Mouse (Mus musculus) embryonic facial prominence, embryonic 15.5 days (tissue): ENCODE results near the gene Tor1a. TPM values are rescaled to one million over a fixed set of nuclear protein-coding genes. Genes with fewer than 3 reads are reported as not detected.
A peak's percentile ranks its signal among the peaks of the same experiment; 100 is the strongest.

Experiments
- ATAC-seq: fragments of 200-750 bp; cut with Nextera tagmentation; 2 replicates; pipeline ENCODE4 v1.8.0; 2017; ENCODE audit warnings: low read depth, moderate TSS enrichment; ENCODE audit not compliant: insufficient number of reproducible peaks, low FRiP score, low TSS enrichment
- H3K27ac ChIP-seq: fragments of 300-500 bp; sonication (generic); replicated peaks from 2 replicates; pipeline ENCODE4 v1.5.1; 2015; ENCODE audit warnings: mild to moderate bottlenecking, inconsistent platforms
- H3K27me3 ChIP-seq: fragments of 300-500 bp; sonication (generic); 2 replicates; pipeline ENCODE4 v1.6.1; 2015; ENCODE audit warnings: inconsistent platforms
- H3K36me3 ChIP-seq: fragments of 300-500 bp; sonication (generic); 2 replicates; pipeline ENCODE4 v1.6.1; 2015; ENCODE audit warnings: mild to moderate bottlenecking, inconsistent platforms
- H3K4me1 ChIP-seq: fragments of 300-500 bp; sonication (generic); 2 replicates; pipeline ENCODE4 v1.6.1; 2015; ENCODE audit warnings: inconsistent platforms
- H3K4me2 ChIP-seq: fragments of 300-500 bp; sonication (generic); replicated peaks from 2 replicates; pipeline ENCODE4 v1.6.1; 2015; ENCODE audit warnings: mild to moderate bottlenecking, inconsistent platforms
- H3K4me3 ChIP-seq: fragments of 300-500 bp; sonication (generic); replicated peaks from 2 replicates; pipeline ENCODE4 v1.5.1; 2015; ENCODE audit warnings: mild to moderate bottlenecking, inconsistent platforms
- H3K9ac ChIP-seq: fragments of 300-500 bp; sonication (generic); 2 replicates; pipeline ENCODE4 v1.6.1; 2015; ENCODE audit warnings: inconsistent platforms
- H3K9me3 ChIP-seq: fragments of 300-500 bp; sonication (generic); replicated peaks from 2 replicates; pipeline ENCODE4 v1.6.1; 2016; ENCODE audit warnings: inconsistent platforms
- WGBS: fragments of 180-500 bp; shearing (Covaris S2); methylation state at CpG from one replicate; pipeline ENCODE4 v1.1.7; 2015; 5-methylcytosine and 5-hydroxymethylcytosine counted together
- polyA plus RNA-seq: library from polyadenylated mRNA; unstranded; fragments of >200 nt; fragmentation: Nextera tagmentation; extraction: Ambion mirVana; gene quantifications from 2 replicates; pipeline ENCODE4 v1.2.1, GENCODE M21; 2015

Gene Tor1a
- polyA plus RNA-seq, 1 experiment from 2014 or later: 79.1 TPM

GRCm38 (mm10) chr2:30929483-30930045 is 38.2 kb downstream of the Tor1a start, which contains the start of gene Ptges:
Gene Ptges, minus strand, starts transcription at chr2:30929863.
- Histone ChIP-seq H3K4me1 (peaks cover 28% of the 10 kb centered on the region), H3K4me2 (peak within 1 kb of the TSS; percentile 69), H3K27me3 (no peaks in the 10 kb centered on the region), H3K27ac (peak within 1 kb of the TSS; percentile 53), H3K9me3 (no peaks in the 10 kb centered on the region), H3K9ac (peak within 1 kb of the TSS; percentile 18; the same call in 1 of the 2 replicates), H3K36me3 (no peaks in the 10 kb centered on the region), H3K4me3 (peak within 1 kb of the TSS; percentile 38)
- WGBS: 3% methylated on average over 23 of the region's 23 CpGs
- ATAC-seq: peak; percentile 40; the same call in 1 of the 2 replicates

- Histone ChIP-seq H3K4me2 (peak overlapping the region; percentile 69), H3K9ac (no peak overlapping the region), H3K27ac (peak overlapping the region; percentile 53), H3K36me3 (no peaks in the 10 kb centered on the region), H3K4me3 (peak overlapping the region; percentile 38), H3K27me3 (no peaks in the 10 kb centered on the region), H3K4me1 (peaks cover 28% of the 10 kb centered on the region), H3K9me3 (no peaks in the 10 kb centered on the region)
- WGBS: 29% methylated on average over 12 of the region's 12 CpGs
- ATAC-seq: no peak
Measured at GRCm38 (mm10) chr2:30928893-30929482, 38.7 kb downstream of the Tor1a start.

GRCm38 (mm10) chr2:30927844-30928628 is 39.7 kb downstream of the Tor1a start:
- no peak overlapping the region for H3K4me2 ChIP-seq
- 0 out of 2 replicates have a peak, but pooled peaks have one; percentile 59 for ATAC-seq

GRCm38 (mm10) chr2:30927151-30927781 is 40.5 kb downstream of the Tor1a start:
- Histone ChIP-seq H3K9ac (no peak overlapping the region; the same call in 1 of the 2 replicates), H3K4me1 (peaks cover 28% of the 10 kb centered on the region), H3K4me3 (no peak overlapping the region), H3K4me2 (no peak overlapping the region), H3K27ac (peak overlapping the region; percentile 12; the same call in 1 of the 2 replicates), H3K27me3 (no peaks in the 10 kb centered on the region), H3K36me3 (no peaks in the 10 kb centered on the region), H3K9me3 (no peaks in the 10 kb centered on the region)
- ATAC-seq: no peak
- 50% methylated on average over 9 of the region's 9 CpGs for WGBS

More at GRCm38 (mm10) chr2:30927844-30928628, 39.7 kb downstream of the Tor1a start:
- Histone ChIP-seq H3K9me3 (no peaks in the 10 kb centered on the region), H3K27ac (peak overlapping the region; percentile 22; the same call in 1 of the 2 replicates), H3K9ac (no peak overlapping the region), H3K4me3 (no peak overlapping the region), H3K36me3 (no peaks in the 10 kb centered on the region), H3K27me3 (no peaks in the 10 kb centered on the region), H3K4me1 (peaks cover 28% of the 10 kb centered on the region)
- WGBS: 21% methylated on average over 14 of the region's 14 CpGs

- ATAC-seq: no peak
- Histone ChIP-seq H3K27ac (no peak overlapping the region), H3K9ac (no peak overlapping the region), H3K9me3 (no peaks in the 10 kb centered on the region), H3K4me1 (peaks cover 28% of the 10 kb centered on the region), H3K4me3 (no peak overlapping the region), H3K36me3 (no peaks in the 10 kb centered on the region), H3K27me3 (no peaks in the 10 kb centered on the region), H3K4me2 (no peak overlapping the region)
- 72% methylated on average over 4 of the region's 4 CpGs for WGBS
Measured at GRCm38 (mm10) chr2:30926381-30926780, 41.4 kb downstream of the Tor1a start.

- Histone ChIP-seq H3K4me2 (no peak overlapping the region), H3K27me3 (no peaks in the 10 kb centered on the region), H3K4me1 (peaks cover 28% of the 10 kb centered on the region), H3K27ac (no peak overlapping the region), H3K9me3 (no peaks in the 10 kb centered on the region), H3K4me3 (no peak overlapping the region), H3K36me3 (no peaks in the 10 kb centered on the region), H3K9ac (no peak overlapping the region)
- no peak for ATAC-seq
- 77% methylated on average over 4 of the region's 4 CpGs for WGBS
Measured at GRCm38 (mm10) chr2:30925181-30925580, 42.6 kb downstream of the Tor1a start.

GRCm38 (mm10) chr2:30923099-30923498 is 44.6 kb downstream of the Tor1a start:
- Histone ChIP-seq H3K4me3 (no peak overlapping the region), H3K36me3 (no peaks in the 10 kb centered on the region), H3K27me3 (no peaks in the 10 kb centered on the region), H3K4me2 (no peak overlapping the region), H3K9me3 (no peaks in the 10 kb centered on the region), H3K4me1 (peaks cover 27% of the 10 kb centered on the region), H3K9ac (no peak overlapping the region), H3K27ac (no peak overlapping the region)
- ATAC-seq: no peak
- WGBS: 51% methylated on average over 3 of the region's 3 CpGs

GRCm38 (mm10) chr2:30920216-30920615 is 47.5 kb downstream of the Tor1a start:
- Histone ChIP-seq H3K4me2 (no peak overlapping the region), H3K36me3 (no peaks in the 10 kb centered on the region), H3K9ac (no peak overlapping the region), H3K4me3 (no peak overlapping the region), H3K9me3 (no peaks in the 10 kb centered on the region), H3K4me1 (peaks cover 24% of the 10 kb centered on the region), H3K27me3 (no peaks in the 10 kb centered on the region), H3K27ac (0 out of 2 replicates have a peak overlapping the region, but pooled peaks have one; percentile 34)
- no peak for ATAC-seq
- WGBS: 52% methylated on average over 7 of the region's 7 CpGs

GRCm38 (mm10) chr2:30918780-30919329 is 48.9 kb downstream of the Tor1a start:
- Histone ChIP-seq H3K4me1 (peaks cover 24% of the 10 kb centered on the region), H3K4me3 (no peak overlapping the region), H3K9ac (no peak overlapping the region), H3K9me3 (no peaks in the 10 kb centered on the region), H3K27me3 (no peaks in the 10 kb centered on the region), H3K4me2 (0 out of 2 replicates have a peak overlapping the region, but pooled peaks have one; percentile 4), H3K27ac (peak overlapping the region; percentile 63), H3K36me3 (no peaks in the 10 kb centered on the region)
- ATAC-seq: no peak
- 27% methylated on average over 8 of the region's 8 CpGs for WGBS

GRCm38 (mm10) chr2:30918126-30918525 is 49.6 kb downstream of the Tor1a start:
- Histone ChIP-seq H3K4me1 (peaks cover 24% of the 10 kb centered on the region), H3K9ac (no peak overlapping the region), H3K9me3 (no peaks in the 10 kb centered on the region), H3K27me3 (no peaks in the 10 kb centered on the region), H3K4me2 (no peak overlapping the region), H3K4me3 (no peak overlapping the region), H3K36me3 (no peaks in the 10 kb centered on the region), H3K27ac (no peak overlapping the region)
- WGBS: 66% methylated on average over 6 of the region's 6 CpGs
- ATAC-seq: no peak
